ENCODE assay signal across 8 mouse cellular contexts in genomic region chr10:30199501-30199900, GRCm38 (mm10). TPM values are rescaled to one million over a fixed set of nuclear protein-coding genes. Genes with fewer than 3 reads are reported as not detected.
DNase-seq lines count a peak whose midpoint lies in the region; ATAC-seq and TF ChIP-seq lines count a peak whose summit lies in the region.

No protein-coding gene starts in this region.

- H3K27me3 ChIP-seq in lung, postnatal 0 days (replicated peaks; ENCODE audit: insufficient read depth, low read length) = no peaks in the 10 kb centered on the region
- H3K27me3 ChIP-seq in intestine, embryonic 14.5 days (replicated peaks; ENCODE audit: control insufficient read depth, insufficient read depth, low read length) = no peaks in the 10 kb centered on the region

- no peaks in the 10 kb centered on the region for H3K36me3 ChIP-seq in lung, postnatal 0 days (ENCODE audit: insufficient read depth, low read length)
- no peaks in the 10 kb centered on the region for H3K36me3 ChIP-seq in intestine, embryonic 14.5 days (ENCODE audit: control insufficient read depth, insufficient read depth, low read length)

- WGBS in lung, postnatal 0 days = 47% methylated on average over 5 of the region's 5 CpGs
- 53% methylated on average over 5 of the region's 5 CpGs for WGBS in lung, adult 2 months
- 63% methylated on average over 5 of the region's 5 CpGs for WGBS in intestine, embryonic 14.5 days

- peak overlapping the region; percentile 77 for H3K4me3 ChIP-seq in lung, postnatal 0 days (ENCODE audit: low read depth, low read length)
- no peak overlapping the region for H3K4me3 ChIP-seq in lung, adult 2 months (replicated peaks; ENCODE audit: extremely low read depth, low read depth, low read length)
- peak overlapping the region; percentile 80 for H3K4me3 ChIP-seq in intestine, embryonic 14.5 days (ENCODE audit: low read depth, low read length)

- DNase-seq in lung, postnatal 0 days (ENCODE audit: low spot score) = no peak
- no peak for DNase-seq in lung, adult 2 months
- DNase-seq in c-Kit-positive CD71-positive TER-119-positive erythroid progenitor cells, embryonic 14.5 days (ENCODE audit: low spot score) = peak; percentile 9
- peak; percentile 54 for DNase-seq in intestine, embryonic 14.5 days (ENCODE audit: low spot score)
- peak; percentile 48 for DNase-seq in naive thymus-derived CD4-positive, alpha-beta T cell, adult 2 months (ENCODE audit: low read depth)
- no peak for DNase-seq in urinary bladder, adult 18-20 months (ENCODE audit: low spot score in 2 of 2)
- no peak for DNase-seq in gastrocnemius, postnatal 36 days
- no peak for DNase-seq in natural killer cell, adult 2 months (ENCODE audit: low spot score in 2 of 2)

- no peak overlapping the region for H3K27ac ChIP-seq in lung, postnatal 0 days (ENCODE audit: low read length)
- H3K27ac ChIP-seq in intestine, embryonic 14.5 days (ENCODE audit: low read depth) = no peak overlapping the region

- H3K4me1 ChIP-seq in lung, postnatal 0 days (ENCODE audit: insufficient read depth, low read depth, low read length) = no peaks in the 10 kb centered on the region
- no peaks in the 10 kb centered on the region for H3K4me1 ChIP-seq in lung, adult 2 months (ENCODE audit: control insufficient read depth, insufficient read depth, low read length)
- H3K4me1 ChIP-seq in intestine, embryonic 14.5 days (replicated peaks; ENCODE audit: control insufficient read depth, insufficient read depth, low read length) = 0 out of 2 replicates have a peak, but pooled peaks cover 3% of the 10 kb centered on the region

- TF ChIP-seq POLR2A in lung, adult 2 months (IDR thresholded peaks at IDR 0.05; ENCODE audit: borderline replicate concordance, extremely low read depth, low read depth, low read length) = no peak

- no peak for TF ChIP-seq CTCF in lung, postnatal 0 days (IDR thresholded peaks at IDR 0.05)
- TF ChIP-seq CTCF in lung, adult 2 months (IDR thresholded peaks at IDR 0.05; ENCODE audit: insufficient read depth, low read length) = no peak

- no peaks in the 10 kb centered on the region for H3K9me3 ChIP-seq in lung, postnatal 0 days (ENCODE audit: low read length)
- H3K9me3 ChIP-seq in intestine, embryonic 14.5 days (ENCODE audit: control insufficient read depth, low read length) = no peaks in the 10 kb centered on the region

- no peak overlapping the region for H3K9ac ChIP-seq in lung, postnatal 0 days (replicated peaks; ENCODE audit: low read depth)
- peak overlapping the region; percentile 81 for H3K9ac ChIP-seq in intestine, embryonic 14.5 days (ENCODE audit: low read length)

- ATAC-seq in lung, postnatal 0 days = no peak
- no peak for ATAC-seq in intestine, embryonic 14.5 days (replicated peaks; ENCODE audit: low FRiP score, low TSS enrichment, low read depth)

- intact Hi-C loops in gastrocnemius, postnatal 36 days (cut with DNase I) = no loop called here

- H3K4me2 ChIP-seq in lung, postnatal 0 days (replicated peaks; ENCODE audit: low read depth, low read length) = peak overlapping the region; percentile 93
- H3K4me2 ChIP-seq in intestine, embryonic 14.5 days (ENCODE audit: low read length) = peak overlapping the region; percentile 59

- TF ChIP-seq EP300 in lung, postnatal 0 days (IDR thresholded peaks at IDR 0.05) = no peak

RNA-seq across cellular contexts. Expression of gene Cenpw, which starts 0.9 kb away (rescaled TPM):
- polyA plus RNA-seq in lung, postnatal 0 days (2015; fragmentation: Nextera tagmentation; extraction: Ambion mirVana) = 6.0 and 7.1 TPM in 2 replicates
- polyA plus RNA-seq in lung, adult 2 months (2012; rRNA removed) = 0.33 and 0.51 TPM in 2 replicates
- polyA plus RNA-seq in intestine, embryonic 14.5 days (2014; fragmentation: Nextera tagmentation; extraction: Ambion mirVana) = 50.9 and 55.0 TPM in 2 replicates
- total RNA-seq in gastrocnemius, postnatal 36 days (2021) = under 1 TPM; 0.54 to 0.74 TPM

Comparison
In these comparisons a context has a peak if more than half of its experiments do, and no peak if none do; other contexts are left out.
1. DNase-seq: peak in c-Kit-positive CD71-positive TER-119-positive erythroid progenitor cells, embryonic 14.5 days (single experiment), intestine, embryonic 14.5 days (single experiment) and naive thymus-derived CD4-positive, alpha-beta T cell, adult 2 months (single experiment); none in lung, postnatal 0 days (single experiment), lung, adult 2 months (single experiment), urinary bladder, adult 18-20 months (0 of 2), gastrocnemius, postnatal 36 days (0 of 2) and natural killer cell, adult 2 months (0 of 2).